Mouse (Mus musculus): ENCODE results near the gene Dock6. TPM values are rescaled to one million over a fixed set of nuclear protein-coding genes. Genes with fewer than 3 reads are reported as not detected.

Dock6 gene
- total and polyA plus RNA-seq, 3 experiments = 0.79 to 3.6 (median 3.3) TPM

- dilution Hi-C loops (cut with MboI; ENCODE audit: extremely low pct_ligation_motif_present, extremely low pct_unique_long_range_greater_than_20kb, low sequenced_read_pairs) (no loop called here), in situ Hi-C loops (cut with MboI; ENCODE audit: low pct_ligation_motif_present, low pct_unique_long_range_greater_than_20kb, low sequenced_read_pairs) (no loop called here)
- Histone ChIP-seq H3K4me3 (replicated peaks in 1 of 3; ENCODE audit: low read depth in 2 of 3, low read length in 2 of 3, poor library complexity in 1 of 3) (no peak overlapping the region), H3K79me2 (replicated peaks; ENCODE audit: control insufficient read depth, extremely low read depth, insufficient read depth, poor library complexity, severe bottlenecking) (no peaks in the 10 kb centered on the region), H3K27me3 (replicated peaks) (peaks cover 12% of the 10 kb centered on the region), H3K4me2 (ENCODE audit: insufficient read depth, low read depth, poor library complexity, severe bottlenecking) (no peak overlapping the region), H3K9ac (ENCODE audit: insufficient read depth, low read depth) (no peak overlapping the region), H3K4me1 (ENCODE audit: control insufficient read depth in 1 of 2, insufficient read depth in 2 of 2) (peaks cover 11 to 33% of the 10 kb centered on the region in 2 experiments), H3K9me3 (replicated peaks; ENCODE audit: low read length) (no peaks in the 10 kb centered on the region), H3K36me3 (replicated peaks in 1 of 2; ENCODE audit: control insufficient read depth in 1 of 2, insufficient read depth in 1 of 2, low read length in 1 of 2) (peaks cover 0 to 15% of the 10 kb centered on the region in 2 experiments), H3K27ac (ENCODE audit: insufficient read depth, low read depth) (no peak overlapping the region)
- no peak for DNase-seq (ENCODE audit: extremely low read depth)
- TF ChIP-seq ZC3H11A (IDR thresholded peaks at IDR 0.05; ENCODE audit: low read depth, low read length) (no peak), MAZ (IDR thresholded peaks at IDR 0.05; ENCODE audit: low read depth, low read length) (no peak), E2F4 (IDR thresholded peaks at IDR 0.05; ENCODE audit: insufficient replicate concordance, low read depth, low read length) (no peak), MAX (IDR thresholded peaks at IDR 0.05; ENCODE audit: low read length) (no peak), ETS1 (conservative IDR thresholded peaks at IDR 0.05; ENCODE audit: low read depth, low read length) (no peak)
Measured at GRCm38 (mm10) chr9:21849691-21850677, 2.5 kb downstream of the Dock6 start.

- Histone ChIP-seq H3K36me3 (replicated peaks in 1 of 2; ENCODE audit: control insufficient read depth in 1 of 2, insufficient read depth in 1 of 2, low read length in 1 of 2) (peaks cover 0 to 25% of the 10 kb centered on the region in 2 experiments), H3K79me2 (replicated peaks; ENCODE audit: control insufficient read depth, extremely low read depth, insufficient read depth, poor library complexity, severe bottlenecking) (no peaks in the 10 kb centered on the region), H3K4me1 (ENCODE audit: control insufficient read depth in 1 of 2, insufficient read depth in 2 of 2) (peaks cover 2 to 19% of the 10 kb centered on the region in 2 experiments), H3K4me3 (replicated peaks in 1 of 3; ENCODE audit: low read depth in 2 of 3, low read length in 2 of 3, poor library complexity in 1 of 3) (no peak overlapping the region), H3K27ac (ENCODE audit: insufficient read depth, low read depth) (no peak overlapping the region), H3K9me3 (replicated peaks; ENCODE audit: low read length) (no peaks in the 10 kb centered on the region), H3K9ac (ENCODE audit: insufficient read depth, low read depth) (no peak overlapping the region), H3K27me3 (replicated peaks) (peaks cover 9% of the 10 kb centered on the region), H3K4me2 (ENCODE audit: insufficient read depth, low read depth, poor library complexity, severe bottlenecking) (no peak overlapping the region)
- dilution Hi-C loops (cut with MboI; ENCODE audit: extremely low pct_ligation_motif_present, extremely low pct_unique_long_range_greater_than_20kb, low sequenced_read_pairs) (no loop called here), in situ Hi-C loops (cut with MboI; ENCODE audit: low pct_ligation_motif_present, low pct_unique_long_range_greater_than_20kb, low sequenced_read_pairs) (no loop called here)
- TF ChIP-seq CHD1 (IDR thresholded peaks at IDR 0.05; ENCODE audit: low read depth, low read length) = no peak
- DNase-seq (ENCODE audit: extremely low read depth) = no peak
Measured at GRCm38 (mm10) chr9:21847926-21848325, 4.5 kb downstream of the Dock6 start.

GRCm38 (mm10) chr9:21847425-21847824, 5.0 kb downstream of the Dock6 start:
- no peak overlapping the region for H3K27ac ChIP-seq (ENCODE audit: insufficient read depth, low read depth)
- H3K27me3 ChIP-seq (replicated peaks) = peaks cover 9% of the 10 kb centered on the region
- no peak overlapping the region for H3K4me3 ChIP-seq (replicated peaks in 1 of 3; ENCODE audit: low read depth in 2 of 3, low read length in 2 of 3, poor library complexity in 1 of 3)
- no peak overlapping the region for H3K9ac ChIP-seq (ENCODE audit: insufficient read depth, low read depth)
- TF ChIP-seq POLR2AphosphoS2 (IDR thresholded peaks at IDR 0.05; ENCODE audit: low read depth, low read length) (no peak), NRF1 (IDR thresholded peaks at IDR 0.05; ENCODE audit: low read depth, low read length) (no peak), ETS1 (conservative IDR thresholded peaks at IDR 0.05; ENCODE audit: low read depth, low read length) (no peak), E2F4 (IDR thresholded peaks at IDR 0.05; ENCODE audit: insufficient replicate concordance, low read depth, low read length) (no peak), EP300 (IDR thresholded peaks at IDR 0.05; ENCODE audit: low read length) (no peak), ZNF384 (IDR thresholded peaks at IDR 0.05; ENCODE audit: low read depth, low read length) (no peak), POLR2A (IDR thresholded peaks at IDR 0.05; ENCODE audit: low read depth, low read length) (no peak), BHLHE40 (IDR thresholded peaks at IDR 0.05; ENCODE audit: low read depth, low read length) (no peak)
- no peaks in the 10 kb centered on the region for H3K9me3 ChIP-seq (replicated peaks; ENCODE audit: low read length)
- peaks cover 0 to 29% of the 10 kb centered on the region in 2 experiments for H3K36me3 ChIP-seq (replicated peaks in 1 of 2; ENCODE audit: control insufficient read depth in 1 of 2, insufficient read depth in 1 of 2, low read length in 1 of 2)
- in situ Hi-C loops (cut with MboI; ENCODE audit: low pct_ligation_motif_present, low pct_unique_long_range_greater_than_20kb, low sequenced_read_pairs) (no loop called here), dilution Hi-C loops (cut with MboI; ENCODE audit: extremely low pct_ligation_motif_present, extremely low pct_unique_long_range_greater_than_20kb, low sequenced_read_pairs) (no loop called here)
- H3K79me2 ChIP-seq (replicated peaks; ENCODE audit: control insufficient read depth, extremely low read depth, insufficient read depth, poor library complexity, severe bottlenecking) = no peaks in the 10 kb centered on the region
- H3K4me1 ChIP-seq (ENCODE audit: control insufficient read depth in 1 of 2, insufficient read depth in 2 of 2) = peaks cover 0 to 17% of the 10 kb centered on the region in 2 experiments; a peak in 2 of 4 replicates
- no peak for DNase-seq (ENCODE audit: extremely low read depth)
- H3K4me2 ChIP-seq (ENCODE audit: insufficient read depth, low read depth, poor library complexity, severe bottlenecking) = no peak overlapping the region
